Mouse (Mus musculus) MN1 (cell line): ENCODE data around the gene Sec22a.

Experiments used
- DNase-seq: peaks from one replicate; pipeline ENCODE4 v3.0.0-alpha.2; 2016; ENCODE audit warnings: low spot score

Sec22a gene

GRCm38 (mm10) chr16:35363150-35364062, at the start of gene Sec22a:
Gene Sec22a (minus strand): TSS chr16:35363918.
- peak; percentile 95 for DNase-seq

GRCm38 (mm10) chr16:35406706-35407105, 43.0 kb upstream of the Sec22a start:
- no peak for DNase-seq

- DNase-seq = no peak
Measured at GRCm38 (mm10) chr16:35406166-35406565, 42.4 kb upstream of the Sec22a start.

- DNase-seq = no peak
Measured at GRCm38 (mm10) chr16:35405348-35406080, 41.8 kb upstream of the Sec22a start.

- DNase-seq = no peak
Measured at GRCm38 (mm10) chr16:35404864-35405263, 41.1 kb upstream of the Sec22a start.

- DNase-seq = no peak
Measured at GRCm38 (mm10) chr16:35403891-35404290, 40.2 kb upstream of the Sec22a start.

- no peak for DNase-seq
Measured at GRCm38 (mm10) chr16:35403356-35403755, 39.6 kb upstream of the Sec22a start.

- DNase-seq = no peak
Measured at GRCm38 (mm10) chr16:35392813-35393212, 29.1 kb upstream of the Sec22a start.

- no peak for DNase-seq
Measured at GRCm38 (mm10) chr16:35385654-35386053, 21.9 kb upstream of the Sec22a start.

- DNase-seq = no peak
Measured at GRCm38 (mm10) chr16:35380048-35380447, 16.3 kb upstream of the Sec22a start.

GRCm38 (mm10) chr16:35379344-35379743, 15.6 kb upstream of the Sec22a start:
- no peak for DNase-seq

GRCm38 (mm10) chr16:35364063-35364428, 328 bp upstream of the Sec22a start:
- DNase-seq = no peak

- DNase-seq = no peak
Measured at GRCm38 (mm10) chr16:35362221-35362620, 1.5 kb downstream of the Sec22a start.

- peak; percentile 27 for DNase-seq
Measured at GRCm38 (mm10) chr16:35360593-35360992, 3.1 kb downstream of the Sec22a start.

- no peak for DNase-seq
Measured at GRCm38 (mm10) chr16:35357449-35357848, 6.3 kb downstream of the Sec22a start.

GRCm38 (mm10) chr16:35330451-35330850, 33.3 kb downstream of the Sec22a start:
- no peak for DNase-seq

GRCm38 (mm10) chr16:35319773-35320172, 43.9 kb downstream of the Sec22a start:
- DNase-seq = no peak

- peak; percentile 60 for DNase-seq
Measured at GRCm38 (mm10) chr16:35319335-35319734, 44.4 kb downstream of the Sec22a start.

- no peak for DNase-seq
Measured at GRCm38 (mm10) chr16:35318397-35318796, 45.3 kb downstream of the Sec22a start.

- DNase-seq = no peak
Measured at GRCm38 (mm10) chr16:35317460-35317859, 46.3 kb downstream of the Sec22a start.

GRCm38 (mm10) chr16:35316856-35317264, 46.9 kb downstream of the Sec22a start:
- DNase-seq = no peak

- DNase-seq = no peak
Measured at GRCm38 (mm10) chr16:35315496-35315895, 48.2 kb downstream of the Sec22a start.

- no peak for DNase-seq
Measured at GRCm38 (mm10) chr16:35311586-35311985, 52.1 kb downstream of the Sec22a start.
